Mouse (Mus musculus) left cerebral cortex, postnatal 36 days (tissue): ENCODE data around the gene Mindy2. TPM values are rescaled to one million over a fixed set of nuclear protein-coding genes. Genes with fewer than 3 reads are reported as not detected.
"Not testable (repeated sequence)": the region's sequence is repeated elsewhere in the genome, so short reads cannot be mapped to it uniquely, and the experiment has no call there.

ENCODE experiments used
- DNase-seq, 2 experiments: peaks; one replicate each; pipeline ENCODE4 v3.0.0; 2021 to 2022; ENCODE audit warnings: low spot score in 2 of 2, mixed read lengths in 1 of 2
- intact Hi-C: fragments of 180-260 bp; cut with DNase I; formaldehyde crosslinking; loops from one replicate; pipeline ENCODE4 v1.15.1; 2025
- total RNA-seq, 2 experiments: library from RNA; stranded (reverse); gene quantifications; 2 replicates each; pipeline ENCODE4 v1.2.3; 2021

Mindy2 gene
- total RNA-seq, 2 experiments from 2014 or later = 37.8 to 40.8 TPM

DNA sequence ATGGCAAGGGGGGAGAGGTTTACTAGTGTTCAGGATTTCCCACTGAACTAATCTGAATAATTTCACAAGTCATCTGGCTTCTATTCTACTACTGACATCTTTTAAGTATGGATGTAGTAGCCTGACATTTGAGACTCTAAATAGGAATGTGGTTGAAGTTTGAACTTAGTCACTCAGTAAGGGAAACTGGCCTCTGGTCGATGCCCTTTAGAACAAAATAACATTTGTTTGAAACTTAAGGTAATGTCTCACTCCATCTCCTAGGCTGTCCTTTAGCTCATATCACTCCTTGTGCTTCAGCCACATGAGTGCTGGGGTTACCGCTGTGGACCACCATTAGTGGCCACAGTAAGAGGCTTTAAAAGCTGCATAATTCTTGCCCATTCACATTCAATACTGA is 58.7 kb downstream of the Mindy2 start:
- intact Hi-C loops = no loop called here
- DNase-seq = no peak

DNA sequence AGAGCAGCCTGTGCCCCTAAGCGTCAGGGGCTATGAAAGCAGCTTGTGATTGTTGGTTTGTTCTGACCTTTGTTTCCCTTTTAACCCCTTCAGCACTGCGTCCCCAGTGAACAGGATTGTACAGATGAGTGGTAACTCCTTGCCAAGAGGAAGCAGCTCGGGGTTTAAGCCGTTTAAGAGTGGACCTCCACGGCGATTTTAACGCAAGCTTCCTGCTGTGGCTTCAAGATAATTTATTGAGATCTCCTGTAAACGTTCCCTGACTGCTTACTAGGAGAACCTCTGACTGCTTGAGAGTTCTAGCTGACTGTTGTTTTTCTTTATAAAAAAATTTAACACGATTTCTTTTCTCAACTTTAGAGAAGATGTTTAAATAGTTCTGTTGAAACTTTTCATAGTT is 65.5 kb downstream of the Mindy2 start:
- intact Hi-C loops = no loop called here
- no peak for DNase-seq

DNA sequence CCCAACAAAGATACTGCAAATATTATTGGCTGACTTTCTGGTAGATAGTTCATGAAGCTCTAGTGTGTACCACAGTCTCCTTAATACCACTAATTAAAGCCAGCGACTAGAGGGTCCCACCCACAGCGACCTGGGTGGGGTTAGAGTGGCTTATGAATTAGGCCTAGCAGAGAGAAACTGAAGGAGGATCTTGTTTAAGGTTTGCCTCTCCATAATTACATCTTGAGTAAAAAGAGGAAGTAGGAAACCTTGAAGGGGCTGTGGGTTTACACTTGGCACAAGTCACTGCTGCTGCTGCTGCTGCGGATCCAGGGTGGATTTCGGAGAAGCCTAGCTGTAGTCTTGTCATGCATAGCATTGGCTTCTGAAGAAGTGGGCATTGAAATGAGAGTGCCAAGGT is 66.2 kb downstream of the Mindy2 start:
- intact Hi-C loops = no loop called here
- no peak for DNase-seq

DNA sequence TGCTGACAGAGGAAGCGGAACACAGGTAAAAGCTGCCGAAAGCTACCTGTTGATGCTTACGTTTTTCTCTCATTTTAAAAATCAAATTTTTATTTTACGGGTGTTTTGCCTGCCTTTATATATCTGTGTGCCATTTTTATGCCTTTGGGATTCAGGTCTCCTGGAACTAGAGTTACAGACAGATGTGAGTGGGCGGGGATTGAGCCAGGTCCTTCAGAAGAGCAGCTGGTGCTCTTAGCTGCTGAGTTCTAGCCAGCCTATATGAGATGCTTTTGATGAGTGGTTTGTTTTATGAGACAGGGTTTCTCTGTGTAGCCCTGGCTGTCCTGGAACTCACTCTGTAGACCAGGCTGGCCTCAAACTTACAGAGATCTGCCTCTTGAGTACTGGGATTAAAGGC is 69.8 kb downstream of the Mindy2 start:
- no peak for DNase-seq
- intact Hi-C loops = no loop called here

DNA sequence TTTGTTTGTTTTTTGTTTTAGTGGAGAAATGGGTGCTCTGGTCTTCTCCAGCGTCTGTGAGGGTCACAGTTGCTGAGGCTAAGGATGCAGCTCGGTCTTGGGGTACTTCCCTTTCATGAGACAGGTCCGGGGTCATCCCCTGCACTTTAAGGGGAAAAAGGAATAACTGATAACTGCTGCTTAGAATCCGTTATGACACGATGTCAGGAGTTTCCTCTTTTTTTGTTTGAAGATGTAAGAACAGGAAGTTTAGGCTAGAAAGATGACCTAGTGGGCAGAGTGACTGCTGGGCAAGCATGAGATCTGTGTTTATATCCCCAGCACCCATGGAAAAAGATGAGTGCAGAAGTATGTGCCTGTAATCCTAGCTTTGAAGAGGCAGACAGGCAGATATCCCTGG is 71.8 kb downstream of the Mindy2 start:
- intact Hi-C loops = no loop called here

DNA sequence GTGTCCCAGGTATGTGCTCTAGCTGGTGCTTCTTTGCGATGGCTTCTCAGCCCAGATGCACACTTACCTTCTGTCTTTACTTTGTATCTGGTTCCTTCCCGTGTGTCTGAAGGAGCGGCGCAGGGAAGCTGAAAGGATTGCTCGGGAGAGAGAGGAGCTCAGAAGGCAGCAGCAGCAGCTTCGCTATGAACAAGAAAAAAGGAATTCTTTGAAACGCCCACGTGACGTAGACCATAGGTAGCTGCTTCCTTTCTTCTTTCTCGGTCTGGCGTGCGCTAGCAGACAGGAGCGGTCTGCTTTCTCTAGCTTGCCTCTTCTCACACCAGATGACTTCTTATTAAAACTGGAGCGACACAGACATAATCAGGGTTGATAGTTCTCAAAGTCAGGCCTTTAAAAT is 72.3 kb downstream of the Mindy2 start:
- intact Hi-C loops = no loop called here
- no peak for DNase-seq

More for the DNA sequence above, 71.8 kb downstream of the Mindy2 start:
- DNase-seq = no peak

DNA sequence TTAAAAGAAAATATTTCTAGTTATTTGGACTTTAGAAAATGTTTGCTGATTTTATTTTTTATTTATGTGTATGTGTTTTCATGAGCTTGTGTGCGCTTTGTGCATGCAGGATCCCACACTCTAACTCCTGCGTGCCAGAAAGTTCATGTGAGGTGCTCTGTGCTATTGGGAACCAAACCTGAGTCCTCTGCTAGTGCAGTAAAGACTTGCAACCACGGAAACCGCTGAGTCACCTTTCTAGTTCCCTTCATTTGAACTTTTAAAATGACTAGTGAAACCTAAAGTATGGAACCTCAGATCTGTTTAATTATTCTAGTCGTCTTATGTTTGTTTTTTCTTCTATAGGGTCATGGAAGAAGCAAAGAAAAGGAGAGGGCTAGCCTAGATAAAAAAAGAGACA is 76.0 kb downstream of the Mindy2 start:
- intact Hi-C loops = no loop called here
- no peak for DNase-seq

DNA sequence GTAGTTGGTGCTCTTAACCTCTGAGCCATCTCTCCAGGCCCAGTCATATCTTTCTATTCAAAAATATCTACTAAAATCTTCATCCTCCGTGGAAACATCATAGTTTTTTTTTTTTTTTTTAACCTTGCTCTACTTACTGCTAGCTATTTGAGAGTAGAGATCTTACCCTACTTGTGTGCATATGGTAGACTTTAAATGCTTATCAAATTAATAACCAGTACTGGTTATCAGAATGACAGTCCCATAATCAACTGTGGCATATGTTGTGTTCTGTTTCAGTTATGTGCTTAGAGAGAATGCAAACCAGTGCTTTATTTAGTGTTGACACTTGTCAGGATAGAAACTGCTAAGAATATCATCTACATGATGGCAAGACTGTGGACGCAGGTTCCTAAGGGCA is 78.9 kb downstream of the Mindy2 start:
- intact Hi-C loops = no loop called here
- no peak for DNase-seq

DNA sequence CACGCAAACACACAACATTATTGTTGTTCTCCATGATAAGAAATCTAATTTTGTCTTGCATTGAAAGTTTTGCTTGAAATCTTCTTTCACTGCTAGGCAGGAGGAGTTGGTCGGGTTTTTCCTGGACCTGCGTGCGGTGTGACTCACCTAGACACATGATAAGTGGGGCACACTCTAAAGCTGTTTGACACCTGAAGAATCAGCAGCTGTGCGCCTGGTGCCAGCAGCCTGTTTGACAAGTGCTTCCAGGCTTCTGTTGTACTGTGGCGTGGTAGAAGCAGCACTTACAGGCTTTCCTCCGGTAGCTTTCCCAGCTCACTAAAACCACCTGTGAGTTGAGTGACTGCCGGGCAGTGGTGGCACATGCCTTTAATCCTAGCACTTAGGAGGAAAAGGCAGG is 86.6 kb downstream of the Mindy2 start:
- intact Hi-C loops = no loop called here
- DNase-seq = no peak

DNA sequence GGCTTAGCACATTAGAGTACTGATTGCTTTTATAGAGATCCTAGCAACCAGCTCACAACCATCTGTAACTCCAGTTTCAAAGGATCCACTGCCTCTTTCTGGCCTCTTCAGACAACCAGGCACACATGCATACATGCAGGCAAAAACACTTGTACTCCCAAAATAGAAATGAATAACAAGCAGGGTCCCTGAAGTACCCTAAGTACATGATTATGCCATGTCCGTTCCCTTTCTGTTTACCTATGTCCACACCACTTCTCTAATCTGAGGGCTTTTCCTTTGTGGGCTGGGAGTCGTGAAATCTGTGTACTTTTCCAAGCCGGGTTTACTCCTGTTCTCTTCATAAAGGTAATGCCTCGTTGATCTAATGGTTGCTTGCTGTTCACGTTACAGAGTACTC is 89.3 kb downstream of the Mindy2 start:
- no peak for DNase-seq
- intact Hi-C loops = no loop called here

DNA sequence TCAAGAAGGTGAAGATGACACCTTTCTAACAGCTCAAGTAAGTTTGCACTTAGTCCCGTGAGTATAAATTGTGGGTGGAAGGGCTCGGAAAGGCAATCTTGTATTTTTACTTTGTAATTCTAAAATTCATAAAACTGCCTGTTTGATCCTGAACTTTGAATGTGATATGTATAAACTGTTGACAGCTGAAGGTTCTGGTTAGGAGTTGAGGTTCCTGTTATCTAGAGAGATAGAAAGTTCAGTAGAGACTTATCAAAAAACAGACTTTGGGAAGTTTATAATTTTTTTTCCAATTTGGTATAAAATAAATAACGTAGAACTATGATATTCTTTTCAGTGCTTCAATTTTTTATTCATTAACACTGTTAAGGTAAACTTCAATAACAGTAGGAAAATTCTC is 94.1 kb downstream of the Mindy2 start:
- intact Hi-C loops = no loop called here

DNA sequence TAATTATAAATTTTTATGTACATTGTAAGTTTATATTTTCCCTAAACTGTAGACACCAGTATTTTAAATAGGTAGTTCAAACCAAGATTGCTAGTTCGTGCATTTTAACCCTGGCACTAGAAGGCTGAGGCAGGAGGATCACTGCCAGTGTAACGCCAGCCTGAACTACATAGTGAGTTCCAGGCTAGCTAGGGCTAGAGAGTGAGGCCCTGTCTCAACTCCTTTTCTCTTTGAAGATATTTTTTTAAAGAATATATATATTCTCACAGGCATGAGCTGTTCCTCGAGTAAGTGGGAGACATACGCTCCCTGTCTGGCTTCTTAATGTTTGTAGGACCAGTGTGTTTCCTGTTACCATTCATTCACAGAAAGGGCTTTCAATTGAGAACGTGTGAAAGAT is 100.2 kb downstream of the Mindy2 start:
- intact Hi-C loops = no loop called here
- DNase-seq = no peak

More for the DNA sequence above, 94.1 kb downstream of the Mindy2 start:
- DNase-seq = no peak

DNA sequence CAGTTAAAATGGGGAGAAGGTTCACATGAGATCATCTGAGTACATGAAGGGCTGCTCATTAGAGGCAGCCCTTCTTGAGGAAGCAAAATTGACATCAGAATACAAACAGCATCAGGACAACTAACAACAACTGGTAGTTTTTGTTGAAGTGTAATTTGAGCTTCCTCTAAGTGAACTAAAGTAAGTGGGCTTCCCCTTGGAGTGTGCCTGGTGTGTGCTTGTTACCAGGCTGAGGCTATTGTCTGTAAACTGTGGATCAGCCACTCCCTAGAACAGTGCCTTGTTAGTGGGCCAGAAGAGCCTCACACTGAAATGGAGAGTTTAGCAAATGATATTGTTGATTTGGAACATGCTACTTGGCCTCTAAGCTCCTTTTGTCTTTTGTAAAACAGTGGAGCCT is 101.5 kb downstream of the Mindy2 start:
- DNase-seq = no peak
- intact Hi-C loops = no loop called here

DNA sequence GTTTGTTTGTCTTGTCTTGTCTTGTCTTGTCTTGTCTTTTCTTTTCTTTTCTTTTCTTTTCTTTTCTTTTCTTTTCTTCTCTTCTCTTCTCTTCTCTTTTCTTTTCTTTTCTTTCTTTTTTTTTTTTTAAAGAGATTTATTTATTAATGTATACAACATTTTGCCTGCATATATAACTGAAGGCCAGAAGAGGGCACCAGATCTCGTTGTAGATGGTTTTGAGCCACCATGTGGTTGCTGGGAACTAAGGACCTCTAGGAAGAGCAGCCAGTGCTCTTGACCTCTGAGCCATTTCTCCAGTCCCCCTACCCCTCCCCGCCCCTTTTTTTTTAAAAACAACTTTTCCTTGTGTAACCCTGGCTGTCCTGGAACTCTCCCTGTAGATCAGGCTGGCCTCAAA is 104.7 kb downstream of the Mindy2 start:
- DNase-seq = not testable (repeated sequence)

DNA sequence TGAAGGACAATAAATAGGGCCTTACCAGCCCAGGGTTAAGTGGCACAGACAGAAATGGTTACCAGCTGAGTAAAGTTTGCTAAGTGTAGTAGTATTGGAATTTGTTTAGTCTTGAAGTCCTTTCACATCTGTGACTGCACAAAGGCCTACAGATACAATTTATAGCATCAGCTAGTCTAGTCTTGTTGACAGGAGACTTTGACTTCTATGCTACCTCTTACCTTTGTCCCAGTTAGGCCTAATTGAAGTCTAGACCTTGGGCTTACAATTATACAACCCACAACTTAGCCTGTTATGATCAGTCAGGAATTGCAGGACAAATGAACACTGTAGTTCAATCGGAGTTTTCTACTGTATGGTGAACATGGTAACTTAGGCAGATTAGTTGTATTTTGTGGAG is 105.5 kb downstream of the Mindy2 start:
- intact Hi-C loops = no loop called here
- DNase-seq = no peak

More for the DNA sequence above, 104.7 kb downstream of the Mindy2 start:
- intact Hi-C loops = not testable (repeated sequence)

Other genes starting within 250 kb of the Mindy2 start
- 1 to 10 TPM in 1 of 2 experiments, under 1 TPM in 1; 0.96 to 1.5 TPM for gene Ccnb2, start 235.6 kb downstream of the Mindy2 start, total RNA-seq
- 10 to 100 TPM; 36.0 to 45.7 TPM for gene Rnf111, start 153.4 kb downstream of the Mindy2 start, total RNA-seq
- 10 to 100 TPM; 37.1 to 59.6 TPM for gene Sltm, start 114.4 kb downstream of the Mindy2 start, total RNA-seq
- 1 to 10 TPM; 1.2 to 1.4 TPM for gene Gm10642, start 923 bp downstream of the Mindy2 start, total RNA-seq
- gene Adam10, start 21.8 kb upstream of the Mindy2 start, total RNA-seq = 10 to 100 TPM; 66.8 to 68.4 TPM